Mouse (Mus musculus): ENCODE measurements around the gene Grin2c. TPM values are rescaled to one million over a fixed set of nuclear protein-coding genes. Genes with fewer than 3 reads are reported as not detected.

The Grin2c gene
- polyA plus RNA-seq, 1 experiment = 0.01 TPM

GRCm38 (mm10) chr11:115222077-115222476 lies 45.0 kb downstream of the Grin2c start:
- no peaks in the 10 kb centered on the region for H3K9me3 ChIP-seq (ENCODE audit: control insufficient read depth, low read length)
- H3K36me3 ChIP-seq (ENCODE audit: control insufficient read depth) = no peaks in the 10 kb centered on the region; the same call in 1 of the 2 replicates
- no peaks in the 10 kb centered on the region for H3K27me3 ChIP-seq (ENCODE audit: control insufficient read depth)
- H3K4me3 ChIP-seq (replicated peaks) = no peak overlapping the region
- peaks cover 11% of the 10 kb centered on the region for H3K4me1 ChIP-seq (ENCODE audit: control insufficient read depth)
- no peak for TF ChIP-seq TAL1 (IDR thresholded peaks at IDR 0.05; ENCODE audit: low read length)
- no peak for TF ChIP-seq GATA1 (IDR thresholded peaks at IDR 0.05; ENCODE audit: low read length)

GRCm38 (mm10) chr11:115219685-115220084 lies 47.4 kb downstream of the Grin2c start:
- no peaks in the 10 kb centered on the region for H3K9me3 ChIP-seq (ENCODE audit: control insufficient read depth, low read length)
- no peaks in the 10 kb centered on the region; the same call in 1 of the 2 replicates for H3K36me3 ChIP-seq (ENCODE audit: control insufficient read depth)
- H3K27me3 ChIP-seq (ENCODE audit: control insufficient read depth) = no peaks in the 10 kb centered on the region
- H3K4me1 ChIP-seq (ENCODE audit: control insufficient read depth) = peaks cover 11% of the 10 kb centered on the region
- TF ChIP-seq GATA1 (IDR thresholded peaks at IDR 0.05; ENCODE audit: low read length) (no peak), TAL1 (IDR thresholded peaks at IDR 0.05; ENCODE audit: low read length) (no peak)
- no peak overlapping the region for H3K4me3 ChIP-seq (replicated peaks)

DNA sequence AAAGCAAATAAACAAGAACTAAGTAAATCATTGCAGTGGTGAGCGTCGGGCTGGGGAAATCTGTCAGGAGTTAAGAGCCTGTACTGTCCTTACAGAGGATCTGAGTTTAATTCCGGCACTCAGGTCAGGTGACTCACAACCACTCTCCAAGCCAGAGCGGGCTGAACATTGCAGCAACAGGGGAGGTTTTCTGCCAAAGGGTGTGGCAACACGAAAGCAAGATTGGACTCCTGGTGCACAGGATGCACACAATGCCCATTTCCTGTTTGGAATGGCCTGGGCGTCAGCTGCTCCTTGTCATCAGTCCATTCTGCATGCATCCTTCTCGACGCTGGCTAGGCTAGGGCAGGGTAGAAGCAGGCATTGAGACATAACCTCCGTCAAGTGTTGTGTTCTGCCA lies 47.8 kb downstream of the Grin2c start:
- Histone ChIP-seq H3K4me3 (replicated peaks) (no peak overlapping the region), H3K36me3 (ENCODE audit: control insufficient read depth) (no peaks in the 10 kb centered on the region; the same call in 1 of the 2 replicates), H3K27me3 (ENCODE audit: control insufficient read depth) (no peaks in the 10 kb centered on the region), H3K4me1 (ENCODE audit: control insufficient read depth) (peaks cover 11% of the 10 kb centered on the region), H3K9me3 (ENCODE audit: control insufficient read depth, low read length) (no peaks in the 10 kb centered on the region)
- TF ChIP-seq TAL1 (IDR thresholded peaks at IDR 0.05; ENCODE audit: low read length) = no peak
- TF ChIP-seq GATA1 (IDR thresholded peaks at IDR 0.05; ENCODE audit: low read length) = no peak

GRCm38 (mm10) chr11:115217439-115218410 lies 49.3 kb downstream of the Grin2c start:
- TF ChIP-seq TAL1 (IDR thresholded peaks at IDR 0.05; ENCODE audit: low read length) = no peak
- TF ChIP-seq GATA1 (IDR thresholded peaks at IDR 0.05; ENCODE audit: low read length) = no peak
- Histone ChIP-seq H3K27me3 (ENCODE audit: control insufficient read depth) (no peaks in the 10 kb centered on the region), H3K36me3 (ENCODE audit: control insufficient read depth) (no peaks in the 10 kb centered on the region; the same call in 1 of the 2 replicates), H3K9me3 (ENCODE audit: control insufficient read depth, low read length) (no peaks in the 10 kb centered on the region), H3K4me3 (replicated peaks) (no peak overlapping the region), H3K4me1 (ENCODE audit: control insufficient read depth) (peaks cover 11% of the 10 kb centered on the region)

- Histone ChIP-seq H3K4me3 (replicated peaks) (no peak overlapping the region), H3K9me3 (ENCODE audit: control insufficient read depth, low read length) (no peaks in the 10 kb centered on the region), H3K36me3 (ENCODE audit: control insufficient read depth) (no peaks in the 10 kb centered on the region), H3K27me3 (ENCODE audit: control insufficient read depth) (no peaks in the 10 kb centered on the region), H3K4me1 (ENCODE audit: control insufficient read depth) (peaks cover 11% of the 10 kb centered on the region)
- no peak for TF ChIP-seq TAL1 (IDR thresholded peaks at IDR 0.05; ENCODE audit: low read length)
- no peak for TF ChIP-seq GATA1 (IDR thresholded peaks at IDR 0.05; ENCODE audit: low read length)
These were observed 51.9 kb downstream of the Grin2c start for GRCm38 (mm10) chr11:115215123-115215522.

DNA sequence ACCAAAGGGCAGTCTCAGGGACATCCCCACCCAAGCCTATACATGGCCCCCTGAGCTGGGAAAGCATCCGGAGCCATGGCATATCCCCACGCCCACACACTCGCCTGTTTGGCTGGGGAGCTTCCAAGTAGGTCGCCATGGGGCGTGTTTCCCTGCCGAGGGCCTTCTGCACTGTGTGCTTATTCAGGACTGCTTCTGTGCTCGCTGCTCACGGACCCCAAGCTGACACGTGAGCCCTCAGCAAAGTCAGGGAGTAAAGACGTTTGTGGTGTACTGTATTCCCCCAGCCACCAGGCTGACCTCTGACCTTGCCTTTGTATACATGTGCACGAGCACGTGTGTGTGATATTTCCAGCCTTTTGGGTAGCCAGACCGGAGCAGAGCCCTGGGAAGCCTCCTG lies 54.9 kb downstream of the Grin2c start:
- Histone ChIP-seq H3K4me3 (replicated peaks) (no peak overlapping the region), H3K9me3 (ENCODE audit: control insufficient read depth, low read length) (no peaks in the 10 kb centered on the region), H3K4me1 (ENCODE audit: control insufficient read depth) (no peaks in the 10 kb centered on the region), H3K36me3 (ENCODE audit: control insufficient read depth) (peaks cover 4% of the 10 kb centered on the region), H3K27me3 (ENCODE audit: control insufficient read depth) (no peaks in the 10 kb centered on the region)
- no peak for TF ChIP-seq TAL1 (IDR thresholded peaks at IDR 0.05; ENCODE audit: low read length)
- no peak for TF ChIP-seq GATA1 (IDR thresholded peaks at IDR 0.05; ENCODE audit: low read length)

DNA sequence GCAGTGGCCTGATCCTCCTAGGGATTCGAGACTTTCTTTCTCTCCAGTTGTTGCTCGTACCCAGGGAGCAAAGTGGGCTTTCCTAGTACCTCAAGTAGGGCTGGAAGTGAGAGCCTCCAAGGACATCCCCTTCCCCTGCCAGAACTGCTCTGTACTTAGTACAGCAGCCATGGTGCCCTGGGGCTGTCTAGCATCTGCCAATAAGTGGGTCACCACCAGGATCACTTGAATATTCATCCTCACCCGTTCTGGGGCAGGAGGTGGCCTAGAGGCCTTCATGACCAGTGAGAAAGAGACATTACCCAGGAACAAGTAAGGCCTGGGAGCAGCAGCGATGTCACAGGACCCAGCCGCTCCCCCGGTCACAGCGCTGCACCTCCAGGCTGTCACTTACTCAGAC lies 57.1 kb downstream of the Grin2c start:
- no peak for TF ChIP-seq TAL1 (IDR thresholded peaks at IDR 0.05; ENCODE audit: low read length)
- TF ChIP-seq GATA1 (IDR thresholded peaks at IDR 0.05; ENCODE audit: low read length) = no peak
- H3K9me3 ChIP-seq (ENCODE audit: control insufficient read depth, low read length) = no peaks in the 10 kb centered on the region
- no peaks in the 10 kb centered on the region for H3K4me1 ChIP-seq (ENCODE audit: control insufficient read depth)
- H3K4me3 ChIP-seq (replicated peaks) = no peak overlapping the region
- H3K36me3 ChIP-seq (ENCODE audit: control insufficient read depth) = peaks cover 23% of the 10 kb centered on the region
- no peaks in the 10 kb centered on the region for H3K27me3 ChIP-seq (ENCODE audit: control insufficient read depth)

DNA sequence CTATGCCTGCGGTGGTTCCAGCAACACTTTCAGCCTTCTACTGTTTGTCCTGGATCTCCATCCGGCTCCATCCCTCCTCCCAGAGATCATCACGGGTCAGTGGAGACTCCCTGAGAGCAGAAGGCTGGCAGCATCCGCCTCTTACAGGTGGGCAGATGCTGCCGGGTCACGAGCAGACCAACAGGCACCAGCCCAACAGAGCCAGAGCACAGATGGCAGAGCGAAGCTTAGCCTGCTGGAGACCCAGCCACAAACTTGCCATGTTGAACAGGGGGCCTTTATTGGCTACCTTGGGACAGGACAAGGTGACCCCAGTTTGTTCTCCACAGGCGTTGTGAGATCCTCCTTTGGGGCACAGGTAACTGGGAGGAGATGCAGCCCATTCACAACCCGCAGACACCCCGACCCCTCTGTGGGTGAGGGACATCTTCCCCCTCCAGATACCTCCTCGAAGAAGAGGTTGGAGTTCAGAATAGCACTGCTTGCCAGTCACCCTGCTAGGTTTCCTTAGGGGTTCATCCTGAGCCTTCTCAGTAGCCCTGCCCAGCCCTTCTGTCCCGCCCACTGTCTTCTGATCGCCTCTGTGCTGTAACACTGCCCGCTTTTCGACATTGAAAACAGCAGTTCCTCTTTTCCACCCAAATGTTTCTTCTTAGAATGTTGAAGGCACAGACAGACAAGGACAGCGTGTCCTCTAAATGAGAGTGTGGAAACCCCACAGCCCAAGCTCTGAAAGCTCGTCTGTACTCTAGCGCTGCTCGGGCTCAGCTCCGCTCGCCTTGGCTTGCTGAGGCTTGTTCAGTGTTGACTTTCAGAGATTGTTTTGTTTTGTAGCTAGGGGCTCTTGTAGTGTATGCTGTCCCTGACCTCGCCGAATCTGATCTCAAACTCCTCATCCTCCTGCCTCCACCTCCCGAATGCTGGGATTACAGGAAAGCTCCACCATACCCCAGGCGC lies 58.0 kb downstream of the Grin2c start:
- Histone ChIP-seq H3K36me3 (ENCODE audit: control insufficient read depth) (peaks cover 24% of the 10 kb centered on the region), H3K4me3 (replicated peaks) (no peak overlapping the region), H3K27me3 (ENCODE audit: control insufficient read depth) (no peaks in the 10 kb centered on the region), H3K4me1 (ENCODE audit: control insufficient read depth) (no peaks in the 10 kb centered on the region), H3K9me3 (ENCODE audit: control insufficient read depth, low read length) (no peaks in the 10 kb centered on the region)
- TF ChIP-seq GATA1 (IDR thresholded peaks at IDR 0.05; ENCODE audit: low read length) (no peak), TAL1 (IDR thresholded peaks at IDR 0.05; ENCODE audit: low read length) (no peak)

All from erythroblast, embryonic 14.5 days (primary cell).